Mouse (Mus musculus) inflammation-experienced regulatory T-cells, adult 6 months (primary cell): ENCODE data around the gene Zc2hc1c. TPM values are rescaled to one million over a fixed set of nuclear protein-coding genes. Genes with fewer than 3 reads are reported as not detected.

Experiments
- ATAC-seq: one replicate; pipeline ENCODE4 v1.8.0; 2017
- polyA plus RNA-seq, 3 experiments: library from polyadenylated mRNA; unstranded; fragments of 100-300 nt; shearing (Covaris generic); gene quantifications; one replicate each; pipeline ENCODE4 v1.2.1; 2017

Gene Zc2hc1c
- polyA plus RNA-seq, 3 experiments from 2014 or later = 0.21 to 0.54 (median 0.24) TPM

GRCm38 (mm10) chr12:85284996-85285395 lies 3.4 kb upstream of the Zc2hc1c start:
- ATAC-seq = no peak

GRCm38 (mm10) chr12:85286941-85287340 lies 1.4 kb upstream of the Zc2hc1c start:
- ATAC-seq = no peak

GRCm38 (mm10) chr12:85287809-85288485 lies 444 bp upstream of the Zc2hc1c start, which contains the start of gene Acyp1:
Gene Acyp1, minus strand, starts transcription at chr12:85288438.
- no peak for ATAC-seq

GRCm38 (mm10) chr12:85289157-85290000 lies 988 bp downstream of the Zc2hc1c start:
- no peak for ATAC-seq

GRCm38 (mm10) chr12:85290633-85291032 lies 2.2 kb downstream of the Zc2hc1c start:
- no peak for ATAC-seq

- ATAC-seq = no peak
Observed at GRCm38 (mm10) chr12:85291541-85291940, 3.1 kb downstream of the Zc2hc1c start.

- ATAC-seq = no peak
Observed at GRCm38 (mm10) chr12:85292288-85292687, 3.9 kb downstream of the Zc2hc1c start.

- ATAC-seq = no peak
Observed at GRCm38 (mm10) chr12:85292906-85293305, 4.5 kb downstream of the Zc2hc1c start.

- no peak for ATAC-seq
Observed at GRCm38 (mm10) chr12:85295506-85295905, 7.1 kb downstream of the Zc2hc1c start.

GRCm38 (mm10) chr12:85296915-85297314 lies 8.5 kb downstream of the Zc2hc1c start:
- no peak for ATAC-seq

- no peak for ATAC-seq
Observed at GRCm38 (mm10) chr12:85297345-85297997, 9.1 kb downstream of the Zc2hc1c start.

GRCm38 (mm10) chr12:85298127-85298834 lies 9.9 kb downstream of the Zc2hc1c start:
- no peak for ATAC-seq

GRCm38 (mm10) chr12:85298835-85299180 lies 10.4 kb downstream of the Zc2hc1c start:
- ATAC-seq = no peak

- ATAC-seq = no peak
Observed at GRCm38 (mm10) chr12:85303256-85303655, 14.9 kb downstream of the Zc2hc1c start.

GRCm38 (mm10) chr12:85304725-85305124 lies 16.3 kb downstream of the Zc2hc1c start:
- ATAC-seq = peak; percentile 75

GRCm38 (mm10) chr12:85305247-85305892 lies 17.0 kb downstream of the Zc2hc1c start:
- peak; percentile 79 for ATAC-seq

- ATAC-seq = no peak
Observed at GRCm38 (mm10) chr12:85308651-85309050, 20.3 kb downstream of the Zc2hc1c start.

GRCm38 (mm10) chr12:85330153-85330552 lies 41.8 kb downstream of the Zc2hc1c start:
- no peak for ATAC-seq

GRCm38 (mm10) chr12:85337567-85338311 lies 49.3 kb downstream of the Zc2hc1c start:
- no peak for ATAC-seq

- ATAC-seq = peak; percentile 32
Observed at GRCm38 (mm10) chr12:85338815-85339214, 50.4 kb downstream of the Zc2hc1c start.

GRCm38 (mm10) chr12:85339243-85339729 lies 50.9 kb downstream of the Zc2hc1c start, which contains the start of gene Nek9:
Gene Nek9, minus strand, starts transcription at chr12:85339362.
- peak; percentile 92 for ATAC-seq
